Mouse (Mus musculus) heart, postnatal 25 days (tissue): ENCODE measurements around the gene Klf15. TPM values are rescaled to one million over a fixed set of nuclear protein-coding genes. Genes with fewer than 3 reads are reported as not detected.

ENCODE experiments used
- DNase-seq: peaks from one replicate; pipeline ENCODE4 v3.0.0; 2022; ENCODE audit warnings: low spot score
- intact Hi-C: fragments of 180-260 bp; cut with DNase I; formaldehyde crosslinking; loops from one replicate; pipeline ENCODE4 v1.15.1; 2025
- total RNA-seq, 2 experiments: library from RNA; stranded (reverse); gene quantifications; 2 replicates each; pipeline ENCODE4 v1.2.3; 2021

The Klf15 gene
- total RNA-seq, 2 experiments from 2014 or later = 45.1 to 56.9 TPM

- intact Hi-C loops = loop anchor here (2.0 to 10.0 kb wide), 2 partner anchors 46 to 262 kb away; no protein-coding TSS in a partner anchor
- DNase-seq = no peak
These were observed 458 bp downstream of the Klf15 start for GRCm38 (mm10) chr6:90462841-90463227.

GRCm38 (mm10) chr6:90463228-90463862 is 969 bp downstream of the Klf15 start:
- peak; percentile 97 for DNase-seq
- intact Hi-C loops = loop anchor here (2.0 to 10.0 kb wide), 2 partner anchors 45 to 261 kb away; no protein-coding TSS in a partner anchor

GRCm38 (mm10) chr6:90463890-90464421 is 1.6 kb downstream of the Klf15 start:
- no peak for DNase-seq
- intact Hi-C loops = loop anchor here (2.0 to 10.0 kb wide), 2 partner anchors 45 to 261 kb away; no protein-coding TSS in a partner anchor

- DNase-seq = no peak
- intact Hi-C loops = loop anchor here (10.0 kb wide), 1 partner anchor 260 kb away; no protein-coding TSS in a partner anchor
These were observed 2.8 kb downstream of the Klf15 start for GRCm38 (mm10) chr6:90465028-90465640.

GRCm38 (mm10) chr6:90466079-90466478 is 3.7 kb downstream of the Klf15 start:
- peak; percentile 77 for DNase-seq
- intact Hi-C loops = loop anchor here (10.0 kb wide), 1 partner anchor 259 kb away; no protein-coding TSS in a partner anchor

GRCm38 (mm10) chr6:90466847-90467410 is 4.6 kb downstream of the Klf15 start:
- DNase-seq = no peak
- intact Hi-C loops = loop anchor here (10.0 kb wide), 1 partner anchor 258 kb away; no protein-coding TSS in a partner anchor

GRCm38 (mm10) chr6:90468216-90468615 is 5.8 kb downstream of the Klf15 start:
- intact Hi-C loops = loop anchor here (10.0 kb wide), 1 partner anchor 257 kb away; no protein-coding TSS in a partner anchor
- DNase-seq = no peak

- intact Hi-C loops = loop anchor here (10.0 kb wide), 1 partner anchor 256 kb away; no protein-coding TSS in a partner anchor
These were observed 6.7 kb downstream of the Klf15 start for GRCm38 (mm10) chr6:90469041-90469440.

GRCm38 (mm10) chr6:90470255-90470654 is 7.9 kb downstream of the Klf15 start:
- DNase-seq = no peak
- intact Hi-C loops = no loop called here

More at GRCm38 (mm10) chr6:90469041-90469440, 6.7 kb downstream of the Klf15 start:
- no peak for DNase-seq

GRCm38 (mm10) chr6:90470947-90471541 is 8.7 kb downstream of the Klf15 start:
- DNase-seq = peak; percentile 71
- intact Hi-C loops = no loop called here

- no peak for DNase-seq
- intact Hi-C loops = no loop called here
These were observed 9.7 kb downstream of the Klf15 start for GRCm38 (mm10) chr6:90472079-90472478.

GRCm38 (mm10) chr6:90472697-90473096 is 10.3 kb downstream of the Klf15 start:
- intact Hi-C loops = no loop called here
- no peak for DNase-seq

- intact Hi-C loops = no loop called here
- DNase-seq = no peak
These were observed 11.4 kb downstream of the Klf15 start for GRCm38 (mm10) chr6:90473630-90474360.

- DNase-seq = no peak
These were observed 12.0 kb downstream of the Klf15 start for GRCm38 (mm10) chr6:90474361-90474750.

GRCm38 (mm10) chr6:90475176-90475853 is 12.9 kb downstream of the Klf15 start:
- intact Hi-C loops = no loop called here
- no peak for DNase-seq

More at GRCm38 (mm10) chr6:90474361-90474750, 12.0 kb downstream of the Klf15 start:
- intact Hi-C loops = no loop called here

- DNase-seq = no peak
- intact Hi-C loops = loop anchor here (2.0 kb wide), 1 partner anchor 27 kb away; no protein-coding TSS in a partner anchor
These were observed 13.5 kb downstream of the Klf15 start for GRCm38 (mm10) chr6:90475854-90476212.

- no peak for DNase-seq
- intact Hi-C loops = loop anchor here (2.0 kb wide), 1 partner anchor 26 kb away; no protein-coding TSS in a partner anchor
These were observed 14.7 kb downstream of the Klf15 start for GRCm38 (mm10) chr6:90476941-90477518.

GRCm38 (mm10) chr6:90484249-90484648 is 21.9 kb downstream of the Klf15 start:
- intact Hi-C loops = no loop called here
- DNase-seq = no peak
